Mouse (Mus musculus) left cerebral cortex, adult 9 months (tissue): Measurements from ENCODE around the gene Slc24a2.

Experiments used
- DNase-seq, 2 experiments: peaks; one replicate each; pipeline ENCODE4 v3.0.0; 2022; ENCODE audit warnings: low spot score in 2 of 2

Slc24a2 gene

GRCm38 (mm10) chr4:87115726-87116125, 114.6 kb downstream of the Slc24a2 start:
- DNase-seq: no peak

GRCm38 (mm10) chr4:87109331-87110059, 120.8 kb downstream of the Slc24a2 start:
- DNase-seq: no peak

- DNase-seq: no peak
These were observed 129.3 kb downstream of the Slc24a2 start for GRCm38 (mm10) chr4:87100936-87101335.

GRCm38 (mm10) chr4:87096186-87096585, 134.1 kb downstream of the Slc24a2 start:
- DNase-seq: peak; percentile 32 to 67

GRCm38 (mm10) chr4:87093612-87094011, 136.7 kb downstream of the Slc24a2 start:
- no peak for DNase-seq

GRCm38 (mm10) chr4:87090841-87091240, 139.4 kb downstream of the Slc24a2 start:
- peak in 1 of 2 experiments; percentile 26 for DNase-seq

- peak in 1 of 2 experiments; percentile 33 for DNase-seq
These were observed 141.6 kb downstream of the Slc24a2 start for GRCm38 (mm10) chr4:87088713-87089112.

GRCm38 (mm10) chr4:87087597-87087996, 142.7 kb downstream of the Slc24a2 start:
- no peak for DNase-seq

- no peak for DNase-seq
These were observed 143.2 kb downstream of the Slc24a2 start for GRCm38 (mm10) chr4:87086933-87087577.

GRCm38 (mm10) chr4:87081321-87081720, 149.0 kb downstream of the Slc24a2 start:
- DNase-seq: no peak

- DNase-seq: no peak
These were observed 151.0 kb downstream of the Slc24a2 start for GRCm38 (mm10) chr4:87079305-87079704.

GRCm38 (mm10) chr4:87078726-87079125, 151.6 kb downstream of the Slc24a2 start:
- no peak for DNase-seq

- no peak for DNase-seq
These were observed 154.5 kb downstream of the Slc24a2 start for GRCm38 (mm10) chr4:87075761-87076160.

GRCm38 (mm10) chr4:87068121-87068520, 162.2 kb downstream of the Slc24a2 start:
- DNase-seq: no peak

- no peak for DNase-seq
These were observed 165.1 kb downstream of the Slc24a2 start for GRCm38 (mm10) chr4:87065227-87065626.

- no peak for DNase-seq
These were observed 165.7 kb downstream of the Slc24a2 start for GRCm38 (mm10) chr4:87064561-87064960.

- peak; percentile 58 to 71 for DNase-seq
These were observed 167.5 kb downstream of the Slc24a2 start for GRCm38 (mm10) chr4:87062771-87063253.

- DNase-seq: no peak
These were observed 168.6 kb downstream of the Slc24a2 start for GRCm38 (mm10) chr4:87061696-87062095.

- no peak for DNase-seq
These were observed 172.7 kb downstream of the Slc24a2 start for GRCm38 (mm10) chr4:87057572-87057971.

GRCm38 (mm10) chr4:87055768-87056167, 174.5 kb downstream of the Slc24a2 start:
- no peak for DNase-seq

GRCm38 (mm10) chr4:87052881-87053280, 177.4 kb downstream of the Slc24a2 start:
- DNase-seq: no peak

- no peak for DNase-seq
These were observed 181.2 kb downstream of the Slc24a2 start for GRCm38 (mm10) chr4:87049061-87049460.

- DNase-seq: no peak
These were observed 183.1 kb downstream of the Slc24a2 start for GRCm38 (mm10) chr4:87047131-87047530.
